In genomic region chr12:108792546-108793452, GRCm38 (mm10) we compare ENCODE assay signal across 1 mouse cellular context.
A peak's percentile ranks its signal among the peaks of the same experiment; 100 is the strongest.
TF ChIP-seq lines count a peak whose summit lies in the region.

Gene Yy1 (plus strand): TSS chr12:108792973.

TF ChIP-seq in CH12.LX, 34 proteins besides CTCF, POLR2A, EP300 and RAD21 (continued from another document):
- TF ChIP-seq UBTF (IDR thresholded peaks at IDR 0.05; ENCODE audit: low read depth, low read length) (no peak), ETS1 (conservative IDR thresholded peaks at IDR 0.05; ENCODE audit: low read depth, low read length) (no peak), TBP (conservative IDR thresholded peaks at IDR 0.05; ENCODE audit: low read depth, low read length) (no peak), JUND (conservative IDR thresholded peaks at IDR 0.05; ENCODE audit: low read depth, low read length) (no peak), ZMIZ1 (IDR thresholded peaks at IDR 0.05; ENCODE audit: low read depth, low read length) (peak; percentile 65; the same call in 1 of the 2 replicates), CHD2 (IDR thresholded peaks at IDR 0.05; ENCODE audit: low read length) (peak; percentile 97), CHD1 (IDR thresholded peaks at IDR 0.05; ENCODE audit: low read depth, low read length) (no peak), NRF1 (IDR thresholded peaks at IDR 0.05; ENCODE audit: low read depth, low read length) (peak; percentile 70), MXI1 (IDR thresholded peaks at IDR 0.05; ENCODE audit: low read depth, low read length) (0 out of 2 replicates have a peak, but pooled peaks have one; percentile 52), PAX5 (IDR thresholded peaks at IDR 0.05; ENCODE audit: low read length) (no peak), ZC3H11A (IDR thresholded peaks at IDR 0.05; ENCODE audit: low read depth, low read length) (no peak), JUN (IDR thresholded peaks at IDR 0.05; ENCODE audit: insufficient read depth, low read depth, low read length) (no peak)
